Mouse (Mus musculus): Measurements from ENCODE around the gene Spire2. TPM values are rescaled to one million over a fixed set of nuclear protein-coding genes. Genes with fewer than 3 reads are reported as not detected.
"Not testable (repeated sequence)": the region's sequence is repeated elsewhere in the genome, so short reads cannot be mapped to it uniquely, and the experiment has no call there.

Gene Spire2
- polyA plus RNA-seq (2012): 0.05 and 0.18 TPM in 2 replicates

DNA sequence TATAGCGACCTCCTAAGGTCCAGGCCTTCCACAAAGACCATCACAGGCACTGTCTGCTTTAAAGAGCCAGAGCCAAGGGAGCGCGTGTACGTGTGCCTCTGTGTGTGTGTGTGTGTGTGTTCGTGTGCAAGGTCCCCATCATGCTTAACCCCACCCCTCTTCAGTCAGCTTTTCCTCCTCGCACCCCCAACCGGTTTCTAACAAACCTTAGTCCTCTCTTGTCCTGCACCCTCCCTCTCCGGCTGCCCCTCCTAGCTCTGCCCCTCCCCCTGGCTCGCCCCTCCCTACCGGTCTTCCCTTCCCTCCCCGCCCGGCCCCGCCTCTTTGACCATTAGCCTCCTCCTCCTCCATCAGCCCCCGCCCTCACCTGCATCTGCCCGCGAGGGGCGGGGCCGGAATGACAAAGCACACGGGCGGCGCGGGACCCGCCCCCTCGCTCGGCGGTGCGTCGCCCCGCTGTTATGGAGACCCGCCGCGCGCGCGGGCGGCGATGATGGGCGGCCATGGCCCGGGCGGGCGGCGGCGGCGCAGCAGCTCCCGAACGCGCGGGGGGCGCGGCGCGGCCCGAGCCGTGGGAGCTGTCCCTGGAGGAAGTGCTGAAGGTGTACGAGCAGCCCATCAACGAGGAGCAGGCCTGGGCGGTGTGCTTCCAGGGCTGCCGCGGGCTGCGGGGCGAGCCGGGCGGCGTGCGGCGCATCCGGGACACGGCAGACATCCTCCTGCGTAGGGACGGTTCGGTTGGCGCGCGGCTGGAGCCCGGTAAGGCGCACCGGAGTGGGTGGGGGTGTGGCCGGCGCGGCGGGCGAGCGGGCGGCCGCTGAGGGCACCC, at the start of gene Spire2:
Spire2 (plus strand) TSS at position 452 of the 829 bp plus-strand sequence.
- Histone ChIP-seq H3K4me3 (replicated peaks) (peak within 1 kb of the TSS; percentile 76), H3K4me1 (ENCODE audit: control insufficient read depth) (peaks cover 47% of the 10 kb centered on the region), H3K9me3 (ENCODE audit: control insufficient read depth, low read length) (no peaks in the 10 kb centered on the region), H3K27me3 (ENCODE audit: control insufficient read depth) (peaks cover 19% of the 10 kb centered on the region), H3K36me3 (ENCODE audit: control insufficient read depth) (no peaks in the 10 kb centered on the region)
- TF ChIP-seq TAL1 (IDR thresholded peaks at IDR 0.05; ENCODE audit: low read length): no peak
- TF ChIP-seq GATA1 (IDR thresholded peaks at IDR 0.05; ENCODE audit: low read length): no peak

DNA sequence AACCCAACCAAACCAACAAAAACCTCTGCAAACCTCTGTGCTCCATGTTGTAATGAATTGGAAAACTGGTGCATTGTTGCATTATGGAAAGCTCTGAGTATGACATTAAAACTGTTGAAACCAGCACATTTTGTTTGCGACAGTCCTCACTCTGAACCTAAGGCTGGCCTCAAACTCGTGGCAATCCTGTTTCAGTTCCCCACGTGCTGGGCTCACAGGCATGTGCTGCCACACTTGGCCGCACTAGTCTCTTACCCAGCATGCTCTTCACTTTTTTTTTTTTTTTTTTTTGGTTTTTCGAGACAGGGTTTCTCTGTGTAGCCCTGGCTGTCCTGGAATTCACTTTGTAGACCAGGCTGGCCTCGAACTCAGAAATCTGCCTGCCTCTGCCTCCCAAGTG, 49.5 kb upstream of the Spire2 start:
- not testable (repeated sequence) for H3K27me3 ChIP-seq (ENCODE audit: control insufficient read depth); H3K9me3 ChIP-seq (ENCODE audit: control insufficient read depth, low read length); H3K4me1 ChIP-seq (ENCODE audit: control insufficient read depth); H3K4me3 ChIP-seq (replicated peaks)
- peaks cover 78% of the 10 kb centered on the region for H3K36me3 ChIP-seq (ENCODE audit: control insufficient read depth)

DNA sequence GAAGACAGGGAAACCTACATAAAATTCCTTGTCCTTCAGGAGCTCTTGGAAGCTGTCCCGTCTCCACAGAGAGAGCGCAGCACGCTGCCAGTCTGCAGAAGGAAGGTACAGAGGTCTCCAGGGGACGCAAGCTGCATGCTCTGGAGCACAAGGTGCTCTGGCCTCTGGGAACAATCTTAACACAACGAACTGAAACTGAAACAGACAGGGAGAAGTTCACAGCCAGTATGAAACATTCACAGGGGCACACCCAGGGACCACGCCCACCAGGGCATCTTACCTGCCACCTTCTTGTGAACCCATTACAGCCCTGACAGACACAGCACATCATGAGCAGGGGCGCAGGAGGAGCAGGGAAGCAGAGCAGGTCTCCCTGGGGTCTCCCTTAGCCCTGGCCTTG, 48.5 kb upstream of the Spire2 start:
- Histone ChIP-seq H3K4me1 (ENCODE audit: control insufficient read depth) (peaks cover 4% of the 10 kb centered on the region), H3K27me3 (ENCODE audit: control insufficient read depth) (no peaks in the 10 kb centered on the region), H3K4me3 (replicated peaks) (no peak overlapping the region), H3K36me3 (ENCODE audit: control insufficient read depth) (peaks cover 78% of the 10 kb centered on the region), H3K9me3 (ENCODE audit: control insufficient read depth, low read length) (no peaks in the 10 kb centered on the region)
- no peak for TF ChIP-seq TAL1 (IDR thresholded peaks at IDR 0.05; ENCODE audit: low read length)
- TF ChIP-seq GATA1 (IDR thresholded peaks at IDR 0.05; ENCODE audit: low read length): no peak

DNA sequence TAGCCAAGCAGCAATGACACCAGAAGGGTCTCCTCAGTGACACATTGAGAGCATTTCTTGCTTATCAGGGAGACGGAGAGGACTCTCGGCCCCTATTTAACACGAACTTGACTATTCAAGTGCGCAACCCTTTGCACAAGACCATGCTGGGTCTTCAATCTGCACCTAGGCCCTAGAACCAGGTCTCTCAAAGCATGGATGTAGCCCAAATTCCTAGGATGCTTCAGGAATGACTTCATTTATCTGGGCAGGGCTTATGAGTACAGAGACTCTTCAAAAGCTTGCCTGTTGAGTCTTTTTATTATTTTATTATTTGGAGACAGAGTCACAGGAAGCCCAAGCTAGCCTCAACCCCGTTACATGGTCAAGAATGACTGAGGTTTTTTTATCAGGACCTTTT, 48.0 kb upstream of the Spire2 start:
- peaks cover 79% of the 10 kb centered on the region for H3K36me3 ChIP-seq (ENCODE audit: control insufficient read depth)
- H3K27me3 ChIP-seq (ENCODE audit: control insufficient read depth): no peaks in the 10 kb centered on the region
- no peak for TF ChIP-seq GATA1 (IDR thresholded peaks at IDR 0.05; ENCODE audit: low read length)
- TF ChIP-seq TAL1 (IDR thresholded peaks at IDR 0.05; ENCODE audit: low read length): no peak

DNA sequence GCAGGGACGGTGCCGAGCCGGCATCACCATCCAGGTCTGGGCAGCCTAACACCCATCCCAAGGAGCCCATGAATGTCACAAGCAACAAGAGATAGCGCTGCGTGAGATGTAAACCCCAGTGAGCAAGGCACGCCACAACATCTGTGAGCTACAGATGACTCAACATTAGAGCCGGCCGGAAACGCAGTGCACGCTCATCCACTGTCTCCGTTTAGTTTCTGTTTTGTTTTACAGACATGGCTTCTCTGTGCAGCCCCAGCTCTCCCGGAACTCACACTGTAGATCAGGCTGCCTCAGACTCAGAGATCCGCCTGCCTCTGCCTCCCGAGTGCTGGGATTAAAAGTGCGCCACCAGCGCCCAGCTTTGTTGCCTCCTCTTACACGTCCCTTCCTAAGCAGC, 45.2 kb upstream of the Spire2 start:
- Histone ChIP-seq H3K4me1 (ENCODE audit: control insufficient read depth) (peaks cover 4% of the 10 kb centered on the region), H3K4me3 (replicated peaks) (no peak overlapping the region), H3K9me3 (ENCODE audit: control insufficient read depth, low read length) (no peaks in the 10 kb centered on the region), H3K36me3 (ENCODE audit: control insufficient read depth) (peaks cover 74% of the 10 kb centered on the region), H3K27me3 (ENCODE audit: control insufficient read depth) (no peaks in the 10 kb centered on the region)
- TF ChIP-seq GATA1 (IDR thresholded peaks at IDR 0.05; ENCODE audit: low read length): no peak
- TF ChIP-seq TAL1 (IDR thresholded peaks at IDR 0.05; ENCODE audit: low read length): no peak

More for the DNA sequence above, 48.0 kb upstream of the Spire2 start:
- Histone ChIP-seq H3K9me3 (ENCODE audit: control insufficient read depth, low read length) (no peaks in the 10 kb centered on the region), H3K4me1 (ENCODE audit: control insufficient read depth) (peaks cover 4% of the 10 kb centered on the region), H3K4me3 (replicated peaks) (no peak overlapping the region)

DNA sequence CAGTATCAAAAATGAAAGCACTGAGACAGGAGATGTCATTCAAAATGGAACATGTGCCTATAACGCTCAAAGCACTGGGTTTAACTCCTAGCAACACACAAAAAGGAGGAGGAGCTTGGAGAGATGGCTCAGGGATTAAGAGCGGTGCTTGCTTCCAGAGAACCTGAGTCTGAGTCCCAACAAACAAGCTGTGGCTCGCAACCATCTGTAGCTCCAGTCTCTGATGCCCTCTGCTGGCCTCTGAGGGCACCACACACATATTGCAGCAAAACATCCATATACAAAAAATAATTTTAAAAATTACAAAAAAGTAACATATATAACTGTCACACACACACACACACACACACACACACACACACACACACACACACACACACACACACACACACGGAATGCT, 42.3 kb upstream of the Spire2 start:
- H3K36me3 ChIP-seq (ENCODE audit: control insufficient read depth): peaks cover 81% of the 10 kb centered on the region

DNA sequence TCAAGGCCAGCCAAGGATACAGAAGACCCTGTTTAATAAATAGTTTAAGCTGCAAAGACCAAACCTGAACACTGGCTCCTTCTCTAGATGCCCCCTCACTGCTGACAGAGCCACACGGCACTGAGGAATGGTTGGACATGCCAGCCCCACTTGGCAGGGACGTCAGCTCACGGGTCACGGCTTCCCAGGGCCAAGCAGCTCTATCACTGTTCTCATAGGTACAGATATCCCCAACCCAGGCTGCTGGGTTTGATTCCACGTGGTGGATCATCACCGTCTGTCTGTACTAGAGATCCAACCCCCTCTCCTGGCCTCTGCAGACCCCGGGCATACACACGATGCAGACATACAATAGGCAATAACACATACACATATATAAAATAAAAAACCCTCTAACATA, 41.8 kb upstream of the Spire2 start:
- no peaks in the 10 kb centered on the region for H3K4me1 ChIP-seq (ENCODE audit: control insufficient read depth)
- no peaks in the 10 kb centered on the region for H3K27me3 ChIP-seq (ENCODE audit: control insufficient read depth)
- no peaks in the 10 kb centered on the region for H3K9me3 ChIP-seq (ENCODE audit: control insufficient read depth, low read length)
- H3K36me3 ChIP-seq (ENCODE audit: control insufficient read depth): peaks cover 86% of the 10 kb centered on the region
- no peak overlapping the region for H3K4me3 ChIP-seq (replicated peaks)
- no peak for TF ChIP-seq TAL1 (IDR thresholded peaks at IDR 0.05; ENCODE audit: low read length)

More for the DNA sequence above, 42.3 kb upstream of the Spire2 start:
- Histone ChIP-seq H3K9me3 (ENCODE audit: control insufficient read depth, low read length) (no peaks in the 10 kb centered on the region), H3K4me1 (ENCODE audit: control insufficient read depth) (no peaks in the 10 kb centered on the region), H3K27me3 (ENCODE audit: control insufficient read depth) (no peaks in the 10 kb centered on the region), H3K4me3 (replicated peaks) (no peak overlapping the region)
- TF ChIP-seq TAL1 (IDR thresholded peaks at IDR 0.05; ENCODE audit: low read length): no peak
- TF ChIP-seq GATA1 (IDR thresholded peaks at IDR 0.05; ENCODE audit: low read length): no peak

DNA sequence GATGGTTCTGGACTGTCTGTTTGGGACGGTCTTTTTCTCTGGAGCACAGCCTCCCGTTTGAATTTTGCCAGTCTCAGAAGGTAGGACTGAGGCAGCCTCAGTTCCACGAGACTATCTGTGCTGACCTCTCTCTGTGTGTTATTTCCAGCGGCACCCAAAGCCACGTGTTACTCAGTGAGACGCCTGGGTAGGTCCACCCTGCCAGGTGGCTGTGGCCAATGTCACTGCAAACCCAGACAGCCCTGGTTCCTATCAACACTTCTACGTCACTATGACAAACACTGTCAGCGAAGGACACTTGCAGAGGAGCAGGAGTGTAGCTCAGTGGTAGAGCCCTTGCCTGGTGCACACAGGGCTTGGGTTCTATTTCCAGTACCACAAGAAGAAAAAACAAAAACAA, 40.8 kb upstream of the Spire2 start:
- H3K9me3 ChIP-seq (ENCODE audit: control insufficient read depth, low read length): no peaks in the 10 kb centered on the region
- TF ChIP-seq GATA1 (IDR thresholded peaks at IDR 0.05; ENCODE audit: low read length): no peak
- peaks cover 91% of the 10 kb centered on the region for H3K36me3 ChIP-seq (ENCODE audit: control insufficient read depth)
- H3K4me1 ChIP-seq (ENCODE audit: control insufficient read depth): no peaks in the 10 kb centered on the region
- no peak overlapping the region for H3K4me3 ChIP-seq (replicated peaks)
- H3K27me3 ChIP-seq (ENCODE audit: control insufficient read depth): no peaks in the 10 kb centered on the region

DNA sequence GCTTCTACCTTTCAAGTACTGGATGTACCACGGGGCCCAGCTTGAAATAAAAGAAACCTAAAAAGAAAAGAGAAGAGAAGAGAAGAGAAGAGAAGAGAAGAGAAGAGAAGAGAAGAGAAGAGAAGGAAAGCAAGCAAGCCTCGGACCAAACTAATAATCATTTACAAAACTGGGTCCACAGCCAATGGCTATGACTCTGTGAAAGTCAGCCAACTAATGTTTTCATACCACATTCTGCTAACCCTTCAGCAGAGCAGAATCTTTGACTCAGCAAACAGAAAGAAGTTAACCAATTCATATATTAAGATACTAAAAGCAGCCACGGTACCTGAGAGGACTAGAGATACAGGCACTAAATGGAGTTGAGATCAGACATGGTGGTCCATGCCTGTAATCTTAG, 40.2 kb upstream of the Spire2 start:
- Histone ChIP-seq H3K27me3 (ENCODE audit: control insufficient read depth) (no peaks in the 10 kb centered on the region), H3K36me3 (ENCODE audit: control insufficient read depth) (peaks cover 91% of the 10 kb centered on the region)

DNA sequence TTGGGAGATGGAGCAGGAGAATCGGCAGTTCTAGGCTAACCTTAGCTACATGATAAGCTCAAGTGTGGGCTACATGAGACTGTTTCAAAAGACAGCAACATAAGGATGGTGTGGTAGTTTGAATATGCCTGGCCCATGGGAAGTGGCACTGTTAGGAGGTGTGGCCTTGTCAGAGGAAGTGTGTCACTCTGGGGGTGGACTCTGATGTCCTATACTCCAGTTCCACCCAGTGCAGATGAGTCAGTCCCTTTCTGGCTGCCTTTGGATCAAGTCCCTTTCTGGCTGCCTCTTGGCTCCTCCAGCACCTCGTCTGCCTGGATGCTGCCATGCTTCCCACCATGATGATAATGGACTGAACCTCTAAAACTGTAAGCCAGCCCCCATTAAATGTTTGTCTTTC, 39.7 kb upstream of the Spire2 start:
- Histone ChIP-seq H3K4me3 (replicated peaks) (no peak overlapping the region), H3K4me1 (ENCODE audit: control insufficient read depth) (no peaks in the 10 kb centered on the region), H3K9me3 (ENCODE audit: control insufficient read depth, low read length) (no peaks in the 10 kb centered on the region), H3K36me3 (ENCODE audit: control insufficient read depth) (peaks cover 90% of the 10 kb centered on the region), H3K27me3 (ENCODE audit: control insufficient read depth) (no peaks in the 10 kb centered on the region)
- no peak for TF ChIP-seq TAL1 (IDR thresholded peaks at IDR 0.05; ENCODE audit: low read length)
- TF ChIP-seq GATA1 (IDR thresholded peaks at IDR 0.05; ENCODE audit: low read length): no peak

More for the DNA sequence above, 40.2 kb upstream of the Spire2 start:
- Histone ChIP-seq H3K4me3 (replicated peaks) (no peak overlapping the region), H3K9me3 (ENCODE audit: control insufficient read depth, low read length) (no peaks in the 10 kb centered on the region), H3K4me1 (ENCODE audit: control insufficient read depth) (no peaks in the 10 kb centered on the region)
- TF ChIP-seq GATA1 (IDR thresholded peaks at IDR 0.05; ENCODE audit: low read length) (no peak), TAL1 (IDR thresholded peaks at IDR 0.05; ENCODE audit: low read length) (no peak)

Data from erythroblast, embryonic 14.5 days (primary cell).